Mouse (Mus musculus) midbrain, embryonic 12.5 days (tissue): ENCODE data around the gene Asgr1. TPM values are rescaled to one million over a fixed set of nuclear protein-coding genes. Genes with fewer than 3 reads are reported as not detected.
A peak's percentile ranks its signal among the peaks of the same experiment; 100 is the strongest.
"Not testable (repeated sequence)": the region's sequence is repeated elsewhere in the genome, so short reads cannot be mapped to it uniquely, and the experiment has no call there.

ENCODE experiments used
- ATAC-seq: fragments of 200-750 bp; cut with Nextera tagmentation; 2 replicates; pipeline ENCODE4 v1.8.0; 2017; ENCODE audit warnings: low read depth, moderate TSS enrichment, moderate library complexity; ENCODE audit not compliant: low FRiP score
- H3K27ac ChIP-seq: fragments of 300-500 bp; sonication (generic); replicated peaks from 2 replicates; pipeline ENCODE4 v1.5.1; 2016; ENCODE audit warnings: mild to moderate bottlenecking
- H3K27me3 ChIP-seq: fragments of 300-500 bp; sonication (generic); 2 replicates; pipeline ENCODE4 v1.6.1; 2016; ENCODE audit warnings: mild to moderate bottlenecking
- H3K36me3 ChIP-seq: fragments of 300-500 bp; sonication (generic); 2 replicates; pipeline ENCODE4 v1.6.1; 2016
- H3K4me1 ChIP-seq: fragments of 300-500 bp; sonication (generic); 2 replicates; pipeline ENCODE4 v1.6.1; 2016
- H3K4me2 ChIP-seq: fragments of 300-500 bp; sonication (generic); replicated peaks from 2 replicates; pipeline ENCODE4 v1.6.1; 2016; ENCODE audit warnings: mild to moderate bottlenecking, moderate library complexity
- H3K4me3 ChIP-seq: fragments of 300-500 bp; sonication (generic); 2 replicates; pipeline ENCODE4 v1.5.1; 2016; ENCODE audit warnings: mild to moderate bottlenecking
- H3K9ac ChIP-seq: fragments of 300-500 bp; sonication (generic); replicated peaks from 2 replicates; pipeline ENCODE4 v1.6.1; 2016; ENCODE audit warnings: mild to moderate bottlenecking, moderate library complexity
- H3K9me3 ChIP-seq: fragments of 300-500 bp; sonication (generic); 2 replicates; pipeline ENCODE4 v1.6.1; 2016; ENCODE audit warnings: mild to moderate bottlenecking
- WGBS: fragments of 180-500 bp; shearing (Covaris S2); methylation state at CpG from one replicate; pipeline ENCODE4 v1.1.7; 2016; 5-methylcytosine and 5-hydroxymethylcytosine counted together
- polyA plus RNA-seq: library from polyadenylated mRNA; unstranded; fragments of >200 nt; fragmentation: Nextera tagmentation; extraction: Ambion mirVana; gene quantifications from 2 replicates; pipeline ENCODE4 v1.2.1, GENCODE M21; 2016

Gene Asgr1
- polyA plus RNA-seq: 0.33 and 0.89 TPM in 2 replicates

DNA sequence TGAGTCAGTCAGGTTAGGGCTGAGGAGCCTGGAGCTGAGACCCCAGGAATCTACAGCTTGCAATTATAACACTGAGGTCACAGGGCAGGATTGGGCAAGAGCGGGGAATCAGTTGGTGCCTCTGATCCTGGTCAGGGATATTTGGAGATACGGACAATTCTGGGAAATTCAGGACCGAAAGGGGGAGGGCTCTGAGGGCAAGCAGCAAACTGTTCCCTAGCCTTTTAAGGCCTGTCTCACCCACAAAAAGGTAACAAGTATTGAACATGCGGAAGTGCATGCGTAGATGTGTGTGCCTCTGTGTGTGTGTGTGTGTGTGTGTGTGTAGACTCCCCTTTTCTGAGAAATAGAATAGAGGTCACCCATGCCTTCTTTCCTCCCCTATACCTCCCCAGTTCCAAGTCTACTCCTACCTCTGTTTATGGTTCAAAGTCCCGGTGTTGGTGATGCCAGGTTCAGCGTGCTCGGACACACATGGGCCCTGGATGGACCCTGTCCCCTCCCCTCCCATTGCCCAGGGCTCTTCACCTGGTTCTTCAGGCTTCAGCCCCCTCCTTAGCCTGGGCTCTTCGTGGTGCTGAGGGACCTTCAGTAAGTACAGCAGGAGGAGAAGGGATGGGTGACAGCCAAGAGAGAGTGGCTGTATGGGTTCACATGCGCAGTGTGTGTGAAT is at the start of gene Asgr1:
Gene Asgr1, plus strand, starts transcription at position 188 of the 673 bp plus-strand sequence.
- Histone ChIP-seq H3K4me1 (peaks cover 5% of the 10 kb centered on the region), H3K9ac (no peak within 1 kb of the TSS), H3K4me3 (no peak within 1 kb of the TSS), H3K4me2 (no peak within 1 kb of the TSS), H3K27ac (no peak within 1 kb of the TSS), H3K9me3 (no peaks in the 10 kb centered on the region), H3K36me3 (no peaks in the 10 kb centered on the region), H3K27me3 (peaks cover 12% of the 10 kb centered on the region; the same call in 1 of the 2 replicates)
- no peak for ATAC-seq
- WGBS: 93% methylated on average over 9 of the region's 10 CpGs

DNA sequence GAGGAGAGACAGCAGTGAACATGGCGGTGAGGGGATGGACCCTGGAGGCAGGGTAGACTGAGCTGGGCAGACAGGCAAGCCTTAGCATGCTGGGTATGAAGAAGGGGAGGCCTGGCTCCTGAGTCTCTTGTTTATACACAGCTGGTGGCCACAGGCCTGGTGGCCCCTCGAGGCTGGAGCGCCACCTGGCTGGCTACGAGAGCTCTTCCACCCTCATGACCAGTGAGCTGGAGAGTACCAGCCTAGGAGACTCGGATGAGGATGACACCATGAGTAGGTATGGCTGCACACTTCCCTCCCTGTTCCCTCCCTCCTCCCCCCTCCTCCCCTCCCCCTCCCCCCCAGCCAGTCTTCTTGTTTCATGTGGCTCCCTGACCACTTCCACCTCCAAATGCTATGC is 48.4 kb upstream of the Asgr1 start:
- no peak for ATAC-seq
- peaks cover 62% of the 10 kb centered on the region for H3K36me3 ChIP-seq

DNA sequence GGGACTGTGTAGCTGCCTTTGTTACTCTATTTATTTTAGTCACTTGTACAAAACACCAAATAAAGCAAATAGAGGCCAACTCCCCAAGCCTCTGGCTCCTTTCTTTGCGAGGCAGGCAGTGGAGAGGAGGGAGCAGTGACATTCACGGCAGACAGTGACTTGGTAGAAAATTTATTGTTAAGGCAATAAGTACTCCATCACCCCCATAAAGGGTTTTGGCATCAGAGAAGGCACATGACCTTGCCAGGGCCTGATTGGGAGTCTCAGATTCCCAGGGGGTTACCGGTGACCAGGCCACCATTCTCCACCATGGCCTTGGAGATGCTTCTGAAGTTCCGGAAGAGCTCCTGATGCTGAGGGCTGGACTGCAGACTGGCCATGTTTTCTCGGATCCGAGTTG is 43.9 kb upstream of the Asgr1 start:
- H3K4me2 ChIP-seq: no peak overlapping the region
- peaks cover 13% of the 10 kb centered on the region for H3K4me1 ChIP-seq
- no peaks in the 10 kb centered on the region for H3K27me3 ChIP-seq
- H3K4me3 ChIP-seq: no peak overlapping the region
- H3K9me3 ChIP-seq: no peaks in the 10 kb centered on the region
- H3K36me3 ChIP-seq: peaks cover 88% of the 10 kb centered on the region
- no peak overlapping the region for H3K27ac ChIP-seq
- H3K9ac ChIP-seq: no peak overlapping the region
- no peak for ATAC-seq
- WGBS: 88% methylated on average over 6 of the region's 6 CpGs

More for the DNA sequence above, 48.4 kb upstream of the Asgr1 start:
- Histone ChIP-seq H3K9me3 (no peaks in the 10 kb centered on the region), H3K27me3 (no peaks in the 10 kb centered on the region), H3K4me2 (no peak overlapping the region), H3K4me3 (no peak overlapping the region), H3K27ac (no peak overlapping the region), H3K4me1 (peaks cover 29% of the 10 kb centered on the region), H3K9ac (no peak overlapping the region)
- 53% methylated on average over 5 of the region's 5 CpGs for WGBS

DNA sequence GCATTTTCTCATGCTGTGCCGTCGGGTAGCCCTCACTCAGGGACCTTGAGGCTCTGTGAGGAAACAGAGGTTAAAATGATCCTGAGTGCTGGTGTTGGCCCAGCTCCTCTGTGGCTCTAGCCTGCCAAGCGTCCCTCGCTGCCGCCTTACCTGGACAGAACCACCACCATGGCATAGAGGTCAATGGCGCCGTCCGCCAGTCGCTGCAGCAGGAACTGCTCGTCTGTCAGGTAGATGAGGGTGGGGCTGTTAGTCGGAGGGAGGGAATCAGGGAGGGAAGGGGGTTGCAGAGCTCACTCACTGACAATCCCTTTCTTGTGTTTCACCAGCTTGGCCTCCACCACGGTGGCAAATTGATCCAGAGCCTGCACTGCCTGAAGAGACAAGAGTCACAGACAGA is 43.3 kb upstream of the Asgr1 start:
- no peak for ATAC-seq

DNA sequence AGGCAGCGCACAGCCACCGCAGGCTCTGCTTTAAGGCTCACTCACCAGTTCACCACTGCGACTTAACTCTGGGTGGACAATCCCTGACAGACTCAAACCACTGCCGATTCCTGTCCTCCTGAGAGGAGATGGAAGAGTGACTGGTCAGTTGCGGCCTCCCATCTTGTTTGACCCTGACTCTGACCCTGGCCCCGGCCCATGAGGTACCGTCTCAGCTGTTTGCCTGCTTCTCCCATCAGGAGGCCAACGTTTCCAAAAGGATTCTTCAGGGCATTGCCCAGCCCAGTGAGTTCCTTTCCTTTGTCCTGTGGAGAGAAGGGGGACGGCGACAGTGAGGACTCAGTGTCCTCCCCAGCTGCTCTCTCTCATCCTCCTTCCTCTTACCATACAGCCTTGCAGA is 42.9 kb upstream of the Asgr1 start:
- no peak overlapping the region for H3K4me2 ChIP-seq
- WGBS: 84% methylated on average over 10 of the region's 10 CpGs
- H3K36me3 ChIP-seq: peaks cover 79% of the 10 kb centered on the region
- ATAC-seq: no peak
- H3K27me3 ChIP-seq: no peaks in the 10 kb centered on the region
- no peak overlapping the region for H3K4me3 ChIP-seq
- no peak overlapping the region for H3K27ac ChIP-seq
- H3K9ac ChIP-seq: no peak overlapping the region
- H3K9me3 ChIP-seq: no peaks in the 10 kb centered on the region
- H3K4me1 ChIP-seq: peaks cover 19% of the 10 kb centered on the region

More for the DNA sequence above, 43.3 kb upstream of the Asgr1 start:
- Histone ChIP-seq H3K4me1 (peaks cover 18% of the 10 kb centered on the region), H3K27ac (no peak overlapping the region), H3K27me3 (no peaks in the 10 kb centered on the region), H3K9ac (no peak overlapping the region), H3K4me2 (no peak overlapping the region), H3K4me3 (no peak overlapping the region), H3K36me3 (peaks cover 83% of the 10 kb centered on the region), H3K9me3 (no peaks in the 10 kb centered on the region)
- WGBS: 90% methylated on average over 12 of the region's 12 CpGs

DNA sequence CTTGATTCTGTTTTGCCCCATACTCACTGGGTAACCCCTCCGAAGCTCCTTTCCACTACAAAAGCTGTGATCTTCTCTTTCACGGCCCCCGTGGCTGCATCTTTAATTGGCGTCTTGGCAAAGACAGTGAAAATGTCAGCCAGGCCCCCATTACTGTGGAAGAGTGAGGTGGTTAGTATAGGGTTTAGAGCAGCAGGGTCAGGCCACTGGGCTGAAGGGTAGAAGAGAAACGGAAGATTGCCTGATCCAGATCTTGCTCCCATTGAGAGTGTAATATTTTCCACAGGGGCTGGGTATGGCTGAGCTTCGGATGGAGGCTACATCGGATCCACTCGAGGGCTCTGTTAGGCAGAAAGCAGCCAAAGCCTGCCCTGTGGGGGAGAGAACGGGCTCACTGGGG is 41.0 kb upstream of the Asgr1 start:
- 0 out of 2 replicates have a peak overlapping the region, but pooled peaks have one; percentile 4 for H3K9ac ChIP-seq
- ATAC-seq: no peak
- WGBS: 88% methylated on average over 9 of the region's 9 CpGs
- H3K27me3 ChIP-seq: no peaks in the 10 kb centered on the region
- H3K4me2 ChIP-seq: no peak overlapping the region
- peaks cover 59% of the 10 kb centered on the region for H3K36me3 ChIP-seq
- no peak overlapping the region for H3K27ac ChIP-seq
- H3K4me3 ChIP-seq: no peak overlapping the region
- peaks cover 31% of the 10 kb centered on the region for H3K4me1 ChIP-seq
- no peaks in the 10 kb centered on the region for H3K9me3 ChIP-seq

DNA sequence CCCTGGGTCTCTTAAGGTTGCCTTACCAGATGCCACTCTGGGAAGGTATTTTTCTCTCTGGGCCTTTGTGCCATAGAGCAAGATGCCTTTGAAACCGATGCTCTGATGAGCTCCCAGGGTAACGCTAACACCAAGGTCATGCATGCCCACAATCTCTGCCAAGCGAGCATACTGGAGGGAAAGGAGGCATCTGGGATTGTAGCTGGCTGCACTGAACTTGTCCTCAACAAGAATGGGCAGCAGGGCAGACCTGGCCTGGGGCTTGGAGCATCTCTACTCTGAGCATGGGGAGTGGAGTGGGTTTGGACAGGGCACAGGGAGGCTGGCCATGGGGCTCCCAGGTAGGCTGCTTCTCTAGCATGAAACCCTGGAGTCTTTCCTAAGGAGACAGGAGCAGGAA is 40.5 kb upstream of the Asgr1 start:
- Histone ChIP-seq H3K4me3 (no peak overlapping the region), H3K9me3 (no peaks in the 10 kb centered on the region), H3K36me3 (peaks cover 54% of the 10 kb centered on the region)

DNA sequence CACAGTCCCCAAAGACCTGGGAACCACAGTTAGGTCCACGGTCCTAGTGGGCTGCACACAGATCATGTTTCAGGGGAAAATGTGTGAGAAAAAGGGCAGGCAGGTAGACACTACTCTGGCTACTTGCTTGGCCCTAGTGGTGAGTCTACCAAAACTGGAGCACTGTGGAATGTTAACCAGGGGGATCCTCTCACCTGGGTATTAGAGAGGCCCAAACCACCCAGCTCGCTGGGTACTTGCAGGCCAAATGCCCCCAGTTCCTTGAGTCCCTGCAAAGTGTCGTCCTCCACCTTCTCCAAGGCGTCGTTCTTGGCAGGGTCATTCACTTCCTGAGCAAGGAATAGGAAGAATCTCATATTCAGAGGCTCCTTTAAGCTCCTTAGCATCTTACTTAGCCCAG is 39.8 kb upstream of the Asgr1 start:
- no peak overlapping the region for H3K4me3 ChIP-seq
- WGBS: 60% methylated on average over 5 of the region's 5 CpGs
- peaks cover 41% of the 10 kb centered on the region for H3K4me1 ChIP-seq
- ATAC-seq: no peak
- H3K9ac ChIP-seq: 0 out of 2 replicates have a peak overlapping the region, but pooled peaks have one; percentile 74
- H3K9me3 ChIP-seq: no peaks in the 10 kb centered on the region
- H3K4me2 ChIP-seq: no peak overlapping the region
- no peaks in the 10 kb centered on the region for H3K27me3 ChIP-seq
- peaks cover 48% of the 10 kb centered on the region for H3K36me3 ChIP-seq
- H3K27ac ChIP-seq: no peak overlapping the region

More for the DNA sequence above, 40.5 kb upstream of the Asgr1 start:
- Histone ChIP-seq H3K4me2 (no peak overlapping the region), H3K4me1 (peaks cover 36% of the 10 kb centered on the region), H3K27me3 (no peaks in the 10 kb centered on the region), H3K9ac (0 out of 2 replicates have a peak overlapping the region, but pooled peaks have one; percentile 4), H3K27ac (0 out of 2 replicates have a peak overlapping the region, but pooled peaks have one; percentile 20)
- WGBS: 89% methylated on average over 3 of the region's 3 CpGs
- no peak for ATAC-seq

DNA sequence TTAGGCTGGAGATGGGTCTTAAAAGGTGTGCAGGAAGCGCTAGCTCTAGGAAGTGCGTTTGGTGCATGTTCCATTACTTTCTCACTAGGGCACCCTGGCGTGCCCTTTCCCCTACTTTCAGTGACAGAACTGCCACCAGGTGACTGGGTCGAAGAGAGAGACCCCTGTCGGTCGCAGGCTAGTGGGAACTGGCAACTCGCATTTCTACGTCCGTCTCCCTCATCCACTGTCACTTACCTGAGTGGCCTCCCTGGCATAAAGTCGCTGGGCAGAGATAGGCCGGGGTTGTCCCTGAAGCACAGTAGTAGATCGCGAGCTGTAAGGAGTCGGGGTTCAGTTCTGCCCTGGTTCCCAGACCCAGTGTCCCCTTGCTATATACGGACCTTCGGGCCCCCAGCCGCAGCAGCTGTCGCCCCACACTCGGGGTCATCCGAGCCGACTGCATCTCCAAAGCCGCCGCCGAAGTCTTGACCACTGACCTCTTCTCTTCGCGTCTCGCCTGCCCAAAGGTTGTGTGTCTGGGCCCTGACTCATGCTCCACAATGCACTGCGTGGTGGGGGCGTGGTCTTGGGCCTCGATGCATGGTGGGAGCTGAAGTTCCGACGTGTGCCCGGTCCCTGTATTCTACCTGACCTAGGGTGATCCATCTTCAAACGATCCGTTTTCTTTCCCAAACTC is 38.9 kb upstream of the Asgr1 start, which contains the start of gene Acadvl:
Gene Acadvl, minus strand, starts transcription at position 532 of the 679 bp plus-strand sequence.
- Histone ChIP-seq H3K36me3 (peaks cover 38% of the 10 kb centered on the region), H3K27me3 (no peaks in the 10 kb centered on the region), H3K4me2 (peak within 1 kb of the TSS; percentile 79), H3K4me3 (peak within 1 kb of the TSS; percentile 52), H3K4me1 (peaks cover 51% of the 10 kb centered on the region), H3K27ac (peak within 1 kb of the TSS; percentile 70), H3K9ac (peak within 1 kb of the TSS; percentile 74), H3K9me3 (no peaks in the 10 kb centered on the region)
- 1% methylated on average over 35 of the region's 35 CpGs for WGBS
- peak; percentile 71 for ATAC-seq

DNA sequence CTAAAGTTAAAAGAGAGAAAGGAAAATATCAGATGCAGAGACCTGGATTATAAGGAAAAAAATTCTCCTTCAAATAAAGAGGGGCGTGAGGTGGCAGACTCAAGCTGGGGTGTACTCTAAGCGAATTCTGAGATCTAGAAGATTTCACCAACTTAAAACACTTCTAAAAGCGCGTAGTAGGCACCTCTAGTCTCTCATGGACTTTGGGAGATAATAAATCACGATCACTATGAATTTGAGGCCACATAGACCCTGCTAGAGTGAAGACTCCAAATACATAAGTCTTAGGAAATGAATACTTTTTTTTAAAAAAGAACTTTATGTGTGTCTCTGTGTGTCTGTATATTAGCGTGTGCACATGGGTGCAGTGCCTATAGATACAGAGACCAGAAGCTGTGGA is 38.2 kb upstream of the Asgr1 start:
- H3K27me3 ChIP-seq: no peaks in the 10 kb centered on the region
- H3K4me3 ChIP-seq: peak overlapping the region; percentile 52; the same call in 1 of the 2 replicates
- no peak for ATAC-seq
- peak overlapping the region; percentile 79 for H3K4me2 ChIP-seq
- peaks cover 32% of the 10 kb centered on the region for H3K36me3 ChIP-seq
- peaks cover 57% of the 10 kb centered on the region for H3K4me1 ChIP-seq
- no peaks in the 10 kb centered on the region for H3K9me3 ChIP-seq
- 0 out of 2 replicates have a peak overlapping the region, but pooled peaks have one; percentile 70 for H3K27ac ChIP-seq
- WGBS: 70% methylated on average over 6 of the region's 6 CpGs
- 0 out of 2 replicates have a peak overlapping the region, but pooled peaks have one; percentile 74 for H3K9ac ChIP-seq

DNA sequence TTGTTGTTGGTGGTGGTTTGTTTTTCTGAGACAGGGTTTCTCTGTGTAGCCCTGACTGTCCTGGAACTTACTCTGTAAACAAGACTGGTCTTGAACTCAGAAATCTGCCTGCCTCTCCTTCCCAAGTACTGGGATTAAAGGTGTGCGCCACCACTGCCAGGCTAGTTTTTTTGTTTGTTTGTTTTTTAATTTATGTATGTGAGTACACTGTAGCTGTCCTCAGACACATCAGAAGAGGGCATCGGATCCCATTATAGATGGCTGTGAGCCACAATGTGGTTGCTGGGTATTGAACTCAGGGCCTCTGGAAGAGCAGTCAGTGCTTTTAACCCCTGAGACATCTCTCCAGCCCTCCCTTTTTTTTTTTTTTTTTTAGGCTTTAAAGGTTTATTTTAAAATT is 37.7 kb upstream of the Asgr1 start:
- not testable (repeated sequence) for H3K4me2 ChIP-seq, H3K4me3 ChIP-seq, H3K9me3 ChIP-seq, H3K27ac ChIP-seq, H3K9ac ChIP-seq, ATAC-seq, H3K27me3 ChIP-seq
- H3K4me1 ChIP-seq: peaks cover 57% of the 10 kb centered on the region
- peaks cover 27% of the 10 kb centered on the region for H3K36me3 ChIP-seq
- 78% methylated on average over 2 of the region's 2 CpGs for WGBS

DNA sequence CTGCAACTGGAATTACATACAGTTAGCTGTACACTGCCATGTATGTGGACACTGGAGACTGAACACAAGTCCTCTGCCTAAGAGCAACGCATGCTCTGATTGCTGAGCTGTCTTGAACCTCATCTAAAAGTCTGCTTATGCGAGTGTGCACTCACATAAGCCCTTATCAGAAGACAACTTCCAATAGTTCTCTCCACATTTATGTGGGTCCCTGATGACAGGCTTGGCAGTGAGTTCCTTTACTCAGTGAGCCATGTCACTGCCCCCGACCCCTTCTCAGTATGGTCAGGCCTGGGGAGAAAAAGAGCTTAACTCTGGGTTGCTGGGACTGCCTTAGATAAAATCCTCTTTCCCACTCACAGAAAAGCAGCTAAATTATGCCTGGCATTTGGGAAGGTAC is 37.2 kb upstream of the Asgr1 start, which contains the start of gene Dlg4:
Gene Dlg4, plus strand, starts transcription at position 274 of the 400 bp plus-strand sequence.
- H3K27ac ChIP-seq: peak within 1 kb of the TSS; percentile 94
- peak within 1 kb of the TSS; percentile 72 for H3K4me3 ChIP-seq
- no peaks in the 10 kb centered on the region for H3K27me3 ChIP-seq
- H3K4me1 ChIP-seq: peaks cover 57% of the 10 kb centered on the region
- H3K4me2 ChIP-seq: peak within 1 kb of the TSS; percentile 91
- no peaks in the 10 kb centered on the region for H3K9me3 ChIP-seq
- ATAC-seq: no peak
- H3K9ac ChIP-seq: peak within 1 kb of the TSS; percentile 94
- H3K36me3 ChIP-seq: peaks cover 22% of the 10 kb centered on the region
- WGBS: 56% methylated on average over 3 of the region's 3 CpGs
